ENCODE assay signal across 19 mouse cellular contexts in the genomic region with DNA sequence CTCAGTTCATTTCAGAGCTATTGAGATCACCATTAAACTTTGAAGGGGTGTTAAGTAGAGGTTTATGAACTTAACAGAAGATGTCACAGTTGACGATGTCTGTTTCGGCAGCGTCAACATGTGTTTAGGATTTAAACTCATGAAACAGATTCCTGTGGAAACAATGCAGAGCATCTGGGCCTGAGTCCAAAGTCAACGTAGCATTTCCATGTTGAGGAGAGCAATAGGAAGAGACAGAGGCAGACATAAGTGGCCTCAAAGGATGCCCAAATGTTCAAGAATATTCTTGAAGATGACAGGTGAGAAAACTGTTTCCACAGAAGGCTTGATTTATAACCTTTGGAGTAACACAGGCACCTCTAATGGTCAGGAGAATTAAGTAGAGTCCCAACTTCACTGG.
"Had no signal": no experiment of that assay in that cellular context is flagged by ENCODE, and none has a peak within 500 bp of the region (broad histone marks: within the 10 kb centered on the region; RNA-seq: fewer than 3 reads in every experiment).

No protein-coding gene starts in this region.

- H3K4me2 ChIP-seq: lung, embryonic 14.5 days; midbrain, embryonic 12.5 days; neural tube, embryonic 13.5 days; neural tube, embryonic 15.5 days had no signal

- H3K27ac ChIP-seq: midbrain, embryonic 10.5 days; midbrain, embryonic 12.5 days; neural tube, embryonic 13.5 days; neural tube, embryonic 15.5 days had no signal

- H3K36me3 ChIP-seq: midbrain, embryonic 10.5 days; midbrain, embryonic 12.5 days; neural tube, embryonic 13.5 days; neural tube, embryonic 15.5 days had no signal

- H3K27me3 ChIP-seq: midbrain, embryonic 12.5 days; neural tube, embryonic 13.5 days; neural tube, embryonic 15.5 days had no signal

- H3K4me3 ChIP-seq: midbrain, embryonic 10.5 days; midbrain, embryonic 12.5 days; myocyte; neural tube, embryonic 13.5 days; neural tube, embryonic 15.5 days had no signal

- H3K4me1 ChIP-seq: midbrain, embryonic 10.5 days; midbrain, embryonic 12.5 days; neural tube, embryonic 13.5 days; neural tube, embryonic 15.5 days had no signal

- DNase-seq: lung, adult 18-20 months; lung, embryonic 14.5 days; lung, postnatal 10 days; lung, postnatal 4 days; midbrain, embryonic 14.5 days; retina, postnatal 1 day; right cerebral cortex, adult 18-20 months; right cerebral cortex, postnatal 25 days; right cerebral cortex, postnatal 4 days; spleen, adult 18-20 months; thymus, adult 18-20 months; thymus, postnatal 14 days; thymus, postnatal 36 days had no signal

- H3K9ac ChIP-seq: lung, embryonic 14.5 days; midbrain, embryonic 12.5 days; neural tube, embryonic 13.5 days; neural tube, embryonic 15.5 days had no signal

- H3K9me3 ChIP-seq: midbrain, embryonic 10.5 days; midbrain, embryonic 12.5 days; neural tube, embryonic 13.5 days; neural tube, embryonic 15.5 days had no signal

- ATAC-seq: midbrain, embryonic 16.5 days had no signal
